Mouse (Mus musculus) right cerebral cortex, postnatal 10 days (tissue): Measurements from ENCODE around the gene Abca13.

Source experiments
- DNase-seq, 2 experiments: peaks; one replicate each; pipeline ENCODE4 v3.0.0; 2021; ENCODE audit warnings: low spot score in 2 of 2

Gene Abca13

DNA sequence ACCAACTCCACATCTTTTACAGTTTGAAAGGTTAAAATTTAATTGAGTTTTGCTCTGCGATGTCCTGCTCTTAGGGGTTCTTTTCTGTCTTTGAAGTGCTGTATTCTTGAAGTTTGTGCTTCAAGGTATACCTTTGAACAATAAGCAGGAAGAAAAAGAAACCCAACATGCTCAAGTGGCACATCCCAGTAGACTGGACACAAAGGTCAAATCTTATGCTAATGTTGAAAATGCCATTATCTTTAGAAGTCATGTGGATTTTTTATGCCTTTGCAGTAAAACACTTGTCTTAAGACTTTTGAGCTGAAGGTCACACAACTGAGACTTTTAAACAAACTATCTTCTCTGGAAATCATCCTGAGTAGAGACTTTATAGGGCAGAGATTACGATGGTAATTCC is 493.2 kb downstream of the Abca13 start:
- DNase-seq, result no peak

DNA sequence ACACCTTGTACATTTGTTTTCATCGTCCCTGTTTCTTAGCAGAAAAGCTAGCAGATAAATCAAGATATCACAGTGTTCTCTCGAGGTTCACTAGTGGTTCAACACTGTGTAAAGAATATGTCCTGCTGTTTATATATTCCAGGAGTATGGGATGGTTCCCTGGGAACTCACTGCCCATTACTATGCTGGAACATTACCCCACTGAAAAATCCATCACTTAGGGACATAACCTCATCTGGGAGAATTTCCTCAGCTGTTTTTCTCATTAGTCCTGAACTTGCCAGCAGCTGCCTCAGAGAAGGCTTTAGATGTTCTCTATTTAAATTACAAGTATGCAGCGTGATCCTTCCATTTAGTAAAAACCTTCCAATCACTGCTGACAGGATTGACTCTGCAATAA is 513.4 kb downstream of the Abca13 start:
- DNase-seq, result no peak

DNA sequence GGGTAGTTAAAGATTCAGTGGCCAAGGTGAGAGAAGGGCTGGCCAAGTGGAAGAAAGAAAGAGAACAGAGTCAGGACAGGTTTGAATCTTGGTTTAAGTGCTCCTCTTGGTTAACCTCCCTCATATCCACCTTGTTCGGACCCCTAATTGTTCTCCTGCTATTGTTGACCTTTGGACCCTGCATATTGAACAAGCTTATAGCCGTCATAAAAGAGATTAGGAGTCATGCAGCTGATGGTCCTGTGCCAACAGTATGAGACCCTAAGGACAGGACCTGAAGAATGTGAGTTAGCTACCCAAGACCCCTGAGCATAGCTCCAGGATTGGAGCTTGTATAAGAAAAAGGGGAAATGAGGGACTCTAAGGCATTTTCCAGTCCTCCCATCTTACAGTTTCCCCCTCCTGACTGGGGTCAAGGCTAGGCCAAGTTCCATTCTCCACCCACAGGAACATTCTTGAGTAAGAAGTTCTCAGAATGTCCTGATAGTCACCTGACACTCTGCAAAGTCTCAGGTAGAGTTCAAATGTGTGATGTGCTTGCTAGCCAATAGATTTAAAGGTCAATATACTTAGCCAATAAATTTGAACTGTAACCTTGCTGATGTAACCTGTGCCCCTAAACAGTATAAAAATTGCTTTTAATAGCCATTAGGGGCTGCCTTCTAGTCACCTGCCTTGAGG is 536.2 kb downstream of the Abca13 start:
- no peak for DNase-seq

DNA sequence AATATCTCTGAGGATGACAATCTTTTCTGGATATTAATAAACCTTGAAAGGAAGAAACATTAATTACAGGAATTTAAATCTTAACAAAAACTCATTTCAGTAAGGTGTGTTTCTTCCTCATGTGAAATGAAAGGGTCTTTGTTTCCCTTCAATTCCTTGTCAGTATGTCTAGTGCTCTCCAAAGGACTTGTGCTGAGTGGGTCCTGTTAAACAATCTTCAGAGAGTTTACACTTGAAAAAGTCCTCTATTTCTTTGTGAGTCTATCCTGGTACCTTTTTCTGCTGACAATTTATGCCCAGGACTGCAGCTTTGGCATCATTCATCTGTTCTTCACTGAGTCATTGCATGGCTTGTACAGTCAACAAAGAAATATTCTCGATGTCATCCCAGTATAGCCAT is 539.6 kb downstream of the Abca13 start:
- no peak for DNase-seq
